Mouse (Mus musculus): ENCODE data around the gene Cmtm3. TPM values are rescaled to one million over a fixed set of nuclear protein-coding genes. Genes with fewer than 3 reads are reported as not detected.
A peak's percentile ranks its signal among the peaks of the same experiment; 100 is the strongest.

The Cmtm3 gene
- polyA plus RNA-seq, 1 experiment from 2014 or later: 63.2 TPM

DNA sequence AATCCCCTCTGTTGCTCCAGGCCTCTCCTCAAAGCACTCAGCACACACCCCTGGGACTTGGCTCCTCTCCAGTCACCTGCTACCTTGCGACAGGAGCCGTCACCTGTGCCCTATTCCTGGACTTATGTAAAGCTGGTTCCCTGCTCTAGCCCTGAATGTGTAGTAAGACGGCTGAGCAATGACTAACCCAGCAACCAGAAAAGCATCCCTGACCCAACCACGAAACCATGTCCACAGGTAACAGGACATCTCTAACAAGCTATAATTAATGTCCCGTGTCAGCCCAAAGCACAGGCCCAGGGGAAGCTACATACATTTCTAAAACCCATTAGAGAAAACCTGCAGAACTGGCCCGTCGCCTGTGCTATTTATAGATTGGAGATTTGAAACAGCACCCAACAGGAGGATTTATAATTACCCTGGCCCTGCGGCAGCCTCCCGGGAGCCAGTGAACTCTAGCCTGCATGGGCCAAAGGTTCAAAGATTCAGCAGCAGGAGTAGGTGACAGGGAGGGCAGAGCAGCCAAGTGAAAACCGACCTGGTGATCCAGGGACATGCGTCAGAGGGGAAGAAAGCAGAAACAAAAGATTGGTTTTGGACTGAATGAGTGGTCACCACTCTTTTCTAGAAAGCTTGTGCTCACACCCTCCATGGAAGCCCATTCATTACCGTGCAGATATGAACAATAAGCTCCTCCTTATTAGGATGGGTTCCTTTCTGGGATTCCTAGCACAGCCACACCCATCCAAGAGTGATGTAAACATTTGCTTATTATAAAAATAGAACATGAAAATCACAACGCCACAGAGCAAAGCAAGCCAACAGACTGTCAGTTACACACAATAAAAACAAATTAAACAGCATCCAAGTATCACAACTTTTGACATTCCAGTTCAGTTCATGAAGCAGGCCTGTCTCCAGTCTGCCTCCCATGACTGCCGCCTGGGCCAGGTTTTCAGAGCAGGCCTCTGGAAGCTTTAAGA, 35.9 kb downstream of the Cmtm3 start:
- 64% methylated on average over 14 of the region's 14 CpGs for WGBS
- Histone ChIP-seq H3K27me3 (ENCODE audit: low read depth, poor library complexity, severe bottlenecking) (no peaks in the 10 kb centered on the region), H3K27ac (0 out of 2 replicates have a peak overlapping the region, but pooled peaks have one; percentile 1), H3K36me3 (peaks cover 7% of the 10 kb centered on the region; the same call in 1 of the 2 replicates), H3K9me3 (replicated peaks) (no peaks in the 10 kb centered on the region), H3K4me1 (peaks cover 18% of the 10 kb centered on the region), H3K4me3 (no peak overlapping the region)
- no peak for DNase-seq (ENCODE audit: low spot score)

- Histone ChIP-seq H3K4me1 (peaks cover 21% of the 10 kb centered on the region), H3K36me3 (peaks cover 7% of the 10 kb centered on the region; the same call in 1 of the 2 replicates), H3K27ac (0 out of 2 replicates have a peak overlapping the region, but pooled peaks have one; percentile 1), H3K4me3 (no peak overlapping the region), H3K27me3 (ENCODE audit: low read depth, poor library complexity, severe bottlenecking) (no peaks in the 10 kb centered on the region), H3K9me3 (replicated peaks) (no peaks in the 10 kb centered on the region)
- DNase-seq (ENCODE audit: low spot score): no peak
- WGBS: 69% methylated on average over 5 of the region's 5 CpGs
These were observed 36.7 kb downstream of the Cmtm3 start for GRCm38 (mm10) chr8:104375959-104376358.

- Histone ChIP-seq H3K4me1 (peaks cover 26% of the 10 kb centered on the region), H3K27me3 (ENCODE audit: low read depth, poor library complexity, severe bottlenecking) (no peaks in the 10 kb centered on the region), H3K27ac (peak overlapping the region; percentile 34; the same call in 1 of the 2 replicates), H3K36me3 (0 out of 2 replicates have a peak, but pooled peaks cover under 1% of the 10 kb centered on the region), H3K4me3 (no peak overlapping the region), H3K9me3 (replicated peaks) (no peaks in the 10 kb centered on the region)
- DNase-seq (ENCODE audit: low spot score): no peak
- WGBS: 67% methylated on average over 11 of the region's 11 CpGs
These were observed 37.5 kb downstream of the Cmtm3 start for GRCm38 (mm10) chr8:104376669-104377068.

GRCm38 (mm10) chr8:104379301-104379836, 40.2 kb downstream of the Cmtm3 start:
- no peak overlapping the region for H3K27ac ChIP-seq
- 49% methylated on average over 10 of the region's 10 CpGs for WGBS
- H3K4me3 ChIP-seq: no peak overlapping the region
- no peak for DNase-seq (ENCODE audit: low spot score)
- H3K4me1 ChIP-seq: peaks cover 32% of the 10 kb centered on the region
- H3K27me3 ChIP-seq (ENCODE audit: low read depth, poor library complexity, severe bottlenecking): no peaks in the 10 kb centered on the region
- H3K9me3 ChIP-seq (replicated peaks): no peaks in the 10 kb centered on the region
- no peaks in the 10 kb centered on the region for H3K36me3 ChIP-seq

GRCm38 (mm10) chr8:104380269-104380668, 41.1 kb downstream of the Cmtm3 start:
- Histone ChIP-seq H3K27me3 (ENCODE audit: low read depth, poor library complexity, severe bottlenecking) (no peaks in the 10 kb centered on the region), H3K36me3 (no peaks in the 10 kb centered on the region), H3K9me3 (replicated peaks) (no peaks in the 10 kb centered on the region), H3K4me1 (peaks cover 25% of the 10 kb centered on the region), H3K4me3 (no peak overlapping the region), H3K27ac (no peak overlapping the region)
- WGBS: 89% methylated on average over 7 of the region's 7 CpGs
- no peak for DNase-seq (ENCODE audit: low spot score)

DNA sequence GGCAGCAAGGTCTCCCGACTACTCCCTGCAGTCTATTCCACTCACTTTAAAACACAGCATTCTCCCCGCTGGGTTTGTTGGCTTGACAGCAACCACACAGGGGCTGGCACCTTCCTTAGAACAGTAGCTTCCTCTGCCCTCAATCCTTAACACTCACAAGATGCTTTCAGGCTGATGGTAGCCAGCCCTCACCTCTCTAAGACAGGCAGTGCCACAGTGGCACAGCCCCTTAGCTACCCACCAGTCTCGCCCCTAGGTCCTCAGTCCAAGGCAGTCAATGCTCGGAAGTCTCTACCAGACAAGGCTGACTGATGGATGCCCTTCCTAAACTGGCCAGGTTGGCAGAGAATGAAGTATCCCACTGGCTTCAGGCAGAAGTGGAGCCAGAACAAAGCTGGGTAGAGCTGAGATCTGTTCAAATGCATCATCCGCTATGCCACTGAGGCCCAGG, 41.8 kb downstream of the Cmtm3 start:
- peaks cover 20% of the 10 kb centered on the region for H3K4me1 ChIP-seq
- H3K27me3 ChIP-seq (ENCODE audit: low read depth, poor library complexity, severe bottlenecking): no peaks in the 10 kb centered on the region
- WGBS: 79% methylated on average over 5 of the region's 5 CpGs
- DNase-seq (ENCODE audit: low spot score): no peak
- H3K4me3 ChIP-seq: no peak overlapping the region
- H3K36me3 ChIP-seq: no peaks in the 10 kb centered on the region
- H3K9me3 ChIP-seq (replicated peaks): no peaks in the 10 kb centered on the region
- H3K27ac ChIP-seq: no peak overlapping the region

GRCm38 (mm10) chr8:104383296-104383695, 44.1 kb downstream of the Cmtm3 start:
- no peak for DNase-seq (ENCODE audit: low spot score)
- H3K36me3 ChIP-seq: no peaks in the 10 kb centered on the region
- H3K9me3 ChIP-seq (replicated peaks): no peaks in the 10 kb centered on the region

GRCm38 (mm10) chr8:104383977-104384376, 44.8 kb downstream of the Cmtm3 start:
- 87% methylated on average over 3 of the region's 3 CpGs for WGBS
- Histone ChIP-seq H3K4me3 (no peak overlapping the region), H3K27ac (no peak overlapping the region), H3K9me3 (replicated peaks) (no peaks in the 10 kb centered on the region), H3K27me3 (ENCODE audit: low read depth, poor library complexity, severe bottlenecking) (no peaks in the 10 kb centered on the region), H3K4me1 (peaks cover 37% of the 10 kb centered on the region), H3K36me3 (no peaks in the 10 kb centered on the region)
- no peak for DNase-seq (ENCODE audit: low spot score)

More at GRCm38 (mm10) chr8:104383296-104383695, 44.1 kb downstream of the Cmtm3 start:
- Histone ChIP-seq H3K27me3 (ENCODE audit: low read depth, poor library complexity, severe bottlenecking) (no peaks in the 10 kb centered on the region), H3K4me1 (peaks cover 37% of the 10 kb centered on the region), H3K27ac (no peak overlapping the region), H3K4me3 (no peak overlapping the region)
- whole genome bisulfite sequencing: 85% methylated on average over 2 of the region's 2 CpGs

DNA sequence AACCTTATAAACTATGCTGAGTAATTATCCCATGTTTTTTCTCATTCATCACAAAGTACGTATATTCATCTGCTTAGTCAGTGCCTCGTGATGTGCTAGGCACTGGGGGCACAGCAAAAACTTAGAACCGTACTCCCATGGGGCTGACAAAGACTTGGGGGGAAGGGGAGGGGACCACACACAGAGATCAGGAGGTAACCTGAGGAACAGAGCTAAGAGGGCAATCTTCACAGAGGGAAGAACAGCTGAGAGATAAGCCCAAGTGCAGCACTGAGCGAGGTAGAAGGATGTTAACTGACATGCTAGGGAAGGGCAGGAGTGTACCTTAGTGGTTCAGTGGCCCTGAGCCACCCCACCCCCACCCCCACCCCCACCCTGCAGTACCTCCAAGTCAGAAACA, 47.5 kb downstream of the Cmtm3 start:
- Histone ChIP-seq H3K27me3 (ENCODE audit: low read depth, poor library complexity, severe bottlenecking) (no peaks in the 10 kb centered on the region), H3K4me1 (peaks cover 29% of the 10 kb centered on the region), H3K4me3 (no peak overlapping the region), H3K9me3 (replicated peaks) (no peaks in the 10 kb centered on the region), H3K36me3 (no peaks in the 10 kb centered on the region), H3K27ac (no peak overlapping the region)
- no peak for DNase-seq (ENCODE audit: low spot score)
- WGBS: 28% methylated on average over 4 of the region's 4 CpGs

DNA sequence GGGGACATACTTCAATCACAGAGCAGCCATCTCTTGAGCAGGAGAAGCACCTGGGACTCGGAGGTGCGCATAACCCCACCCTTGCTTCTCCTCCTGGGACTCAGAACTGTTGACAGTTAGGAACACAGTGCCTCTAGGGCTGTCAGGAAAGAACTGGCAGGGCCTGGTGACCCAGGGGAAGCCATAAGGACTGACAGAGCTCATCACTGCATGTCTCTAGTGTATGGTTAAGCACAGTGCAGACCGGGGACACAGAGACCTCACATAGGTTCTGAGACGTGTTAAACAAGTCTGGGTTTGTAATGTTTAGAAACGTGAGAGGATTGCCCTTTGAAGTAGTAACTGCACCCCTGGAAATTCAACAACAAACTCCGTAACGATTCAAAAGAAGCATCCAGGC, 48.3 kb downstream of the Cmtm3 start:
- Histone ChIP-seq H3K27me3 (ENCODE audit: low read depth, poor library complexity, severe bottlenecking) (no peaks in the 10 kb centered on the region), H3K9me3 (replicated peaks) (no peaks in the 10 kb centered on the region), H3K36me3 (peaks cover 2% of the 10 kb centered on the region; the same call in 1 of the 2 replicates), H3K4me1 (peaks cover 29% of the 10 kb centered on the region), H3K27ac (no peak overlapping the region), H3K4me3 (no peak overlapping the region)
- DNase-seq (ENCODE audit: low spot score): no peak
- WGBS: 50% methylated on average over 7 of the region's 7 CpGs

- H3K9me3 ChIP-seq (replicated peaks): no peaks in the 10 kb centered on the region
- DNase-seq (ENCODE audit: low spot score): no peak
- peaks cover 27% of the 10 kb centered on the region for H3K4me1 ChIP-seq
- peaks cover 2% of the 10 kb centered on the region; the same call in 1 of the 2 replicates for H3K36me3 ChIP-seq
- no peaks in the 10 kb centered on the region for H3K27me3 ChIP-seq (ENCODE audit: low read depth, poor library complexity, severe bottlenecking)
- H3K27ac ChIP-seq: no peak overlapping the region
- H3K4me3 ChIP-seq: no peak overlapping the region
- 85% methylated on average over 2 of the region's 2 CpGs for WGBS
These were observed 48.8 kb downstream of the Cmtm3 start for GRCm38 (mm10) chr8:104387980-104388379.

DNA sequence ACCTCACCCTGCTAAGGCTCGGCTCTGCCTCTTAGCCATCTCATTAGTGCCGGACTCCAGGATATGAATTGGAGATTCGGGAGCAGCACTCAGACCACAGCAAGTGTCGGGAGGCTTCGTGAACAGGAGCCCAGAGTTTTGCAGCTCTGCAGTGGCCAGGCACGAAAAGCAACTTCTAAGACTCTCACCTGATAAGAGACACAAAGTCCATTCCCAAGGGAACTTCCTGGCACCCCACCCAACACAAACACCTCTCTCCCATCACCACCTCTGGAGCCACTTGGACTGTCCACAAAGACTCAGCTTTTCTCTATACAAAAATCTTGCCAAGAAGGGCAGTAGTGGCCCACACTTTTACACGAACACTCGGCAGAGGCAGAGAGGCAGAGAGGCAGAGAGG, 51.0 kb downstream of the Cmtm3 start:
- peaks cover 2% of the 10 kb centered on the region; the same call in 1 of the 2 replicates for H3K36me3 ChIP-seq
- no peak overlapping the region for H3K4me3 ChIP-seq
- no peak for DNase-seq (ENCODE audit: low spot score)
- no peak overlapping the region for H3K27ac ChIP-seq
- no peaks in the 10 kb centered on the region for H3K27me3 ChIP-seq (ENCODE audit: low read depth, poor library complexity, severe bottlenecking)
- 91% methylated on average over 8 of the region's 8 CpGs for WGBS
- H3K4me1 ChIP-seq: peaks cover 43% of the 10 kb centered on the region
- no peaks in the 10 kb centered on the region for H3K9me3 ChIP-seq (replicated peaks)

- Histone ChIP-seq H3K4me3 (no peak overlapping the region), H3K4me1 (peaks cover 28% of the 10 kb centered on the region)
- WGBS: 98% methylated on average over 7 of the region's 7 CpGs
These were observed 53.9 kb downstream of the Cmtm3 start for GRCm38 (mm10) chr8:104393139-104393538.

More at GRCm38 (mm10) chr8:104393139-104393538, 53.9 kb downstream of the Cmtm3 start:
- peaks cover 2% of the 10 kb centered on the region; the same call in 1 of the 2 replicates for H3K36me3 ChIP-seq
- no peaks in the 10 kb centered on the region for H3K9me3 ChIP-seq (replicated peaks)
- H3K27me3 ChIP-seq (ENCODE audit: low read depth, poor library complexity, severe bottlenecking): no peaks in the 10 kb centered on the region
- no peak for DNase-seq (ENCODE audit: low spot score)
- H3K27ac ChIP-seq: no peak overlapping the region
